In the genomic region with DNA sequence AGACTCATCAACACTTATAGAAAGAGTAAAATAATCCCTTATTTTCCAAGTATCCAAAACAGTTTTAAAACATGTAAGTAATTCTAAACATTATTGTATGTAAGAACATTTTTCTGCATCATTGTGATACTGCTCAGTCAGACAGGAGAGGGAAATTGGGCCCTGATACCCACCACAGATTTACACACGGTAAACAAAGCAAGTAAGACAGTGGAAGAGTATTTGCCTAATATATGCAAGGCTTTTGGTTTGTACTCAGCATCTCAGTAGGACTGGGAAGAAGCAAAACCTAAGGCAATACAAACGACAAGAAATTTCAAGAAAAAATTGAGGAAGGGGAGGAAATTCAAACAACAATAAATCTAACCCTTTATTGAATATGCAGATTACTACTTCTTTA, we compare ENCODE assay signal across 29 mouse cellular contexts.
DNase-seq lines count a peak whose midpoint lies in the region; ATAC-seq and TF ChIP-seq lines count a peak whose summit lies in the region.
"Had no signal": no experiment of that assay in that cellular context is flagged by ENCODE, and none has a peak within 500 bp of the region (broad histone marks: within the 10 kb centered on the region; RNA-seq: fewer than 3 reads in every experiment).

No protein-coding gene starts in this region.

- H3K27ac ChIP-seq in forebrain, embryonic 13.5 days = peak overlapping the region; percentile 48; the same call in 1 of the 2 replicates
- no peak overlapping the region for H3K27ac ChIP-seq in forebrain, embryonic 10.5 days
- peak overlapping the region; percentile 67 for H3K27ac ChIP-seq in forebrain, embryonic 16.5 days (ENCODE audit: low read length)
- H3K27ac ChIP-seq in forebrain, postnatal 0 days (ENCODE audit: low read depth, low read length) = no peak overlapping the region
- H3K27ac ChIP-seq: embryonic facial prominence, embryonic 10.5 days; embryonic facial prominence, embryonic 13.5 days; gastrocnemius, adult 2 months; heart, embryonic 15.5 days; hindbrain, embryonic 10.5 days; hindbrain, embryonic 13.5 days; intestine, embryonic 15.5 days had no signal

- no peak overlapping the region for H3K4me2 ChIP-seq in forebrain, embryonic 13.5 days
- H3K4me2 ChIP-seq in forebrain, embryonic 16.5 days (ENCODE audit: low read length) = no peak overlapping the region
- no peak overlapping the region for H3K4me2 ChIP-seq in forebrain, postnatal 0 days (ENCODE audit: low read depth)
- H3K4me2 ChIP-seq: embryonic facial prominence, embryonic 13.5 days; heart, embryonic 12.5 days; heart, embryonic 15.5 days; hindbrain, embryonic 13.5 days; intestine, embryonic 15.5 days had no signal

- no peaks in the 10 kb centered on the region for H3K9me3 ChIP-seq in forebrain, embryonic 13.5 days (replicated peaks)
- no peaks in the 10 kb centered on the region for H3K9me3 ChIP-seq in forebrain, embryonic 10.5 days
- H3K9me3 ChIP-seq in forebrain, embryonic 16.5 days (ENCODE audit: control insufficient read depth, low read length) = no peaks in the 10 kb centered on the region
- H3K9me3 ChIP-seq in forebrain, postnatal 0 days (ENCODE audit: low read length) = no peaks in the 10 kb centered on the region
- H3K9me3 ChIP-seq: embryonic facial prominence, embryonic 10.5 days; embryonic facial prominence, embryonic 13.5 days; heart, embryonic 12.5 days; heart, embryonic 15.5 days; hindbrain, embryonic 10.5 days; hindbrain, embryonic 13.5 days; intestine, embryonic 15.5 days had no signal

- DNase-seq in forebrain, embryonic 10.5 days (ENCODE audit: extremely low spot score, low spot score) = no peak
- DNase-seq in forebrain, postnatal 0 days = no peak
- DNase-seq in R1 (ENCODE audit: low read depth, low spot score) = peak; percentile 27
- DNase-seq in lung, postnatal 4 days = no peak
- DNase-seq in gastrocnemius, postnatal 4 days (ENCODE audit: low spot score in 2 of 2) = no peak
- DNase-seq: adrenal gland, postnatal 10 days; adrenal gland, postnatal 36 days; cerebellum, adult 11 months; cerebellum, adult 2 months; cerebellum, postnatal 10 days; cerebellum, postnatal 36 days; embryo, embryonic 11 days; gastrocnemius, adult 2 months; gastrocnemius, postnatal 14 days; heart, adult 18-20 months; heart, postnatal 10 days; heart, postnatal 36 days; kidney, adult 11 months had no signal

- peak; percentile 69 for ATAC-seq in forebrain, embryonic 13.5 days
- peak; percentile 73 for ATAC-seq in forebrain, embryonic 16.5 days
- no peak for ATAC-seq in forebrain, postnatal 0 days
- ATAC-seq: hindbrain, embryonic 16.5 days; intestine, embryonic 15.5 days had no signal

- no peak overlapping the region for H3K4me3 ChIP-seq in forebrain, embryonic 13.5 days
- H3K4me3 ChIP-seq in forebrain, embryonic 10.5 days = no peak overlapping the region
- no peak overlapping the region for H3K4me3 ChIP-seq in forebrain, embryonic 16.5 days (replicated peaks; ENCODE audit: low read length)
- no peak overlapping the region for H3K4me3 ChIP-seq in forebrain, postnatal 0 days (ENCODE audit: low read depth, low read length)
- H3K4me3 ChIP-seq: embryonic facial prominence, embryonic 10.5 days; embryonic facial prominence, embryonic 13.5 days; erythroblast, embryonic 14.5 days; gastrocnemius, adult 2 months; heart, embryonic 12.5 days; heart, embryonic 15.5 days; hindbrain, embryonic 10.5 days; hindbrain, embryonic 13.5 days; intestine, embryonic 15.5 days had no signal

- H3K9ac ChIP-seq in forebrain, embryonic 13.5 days = no peak overlapping the region
- H3K9ac ChIP-seq in forebrain, embryonic 16.5 days (replicated peaks; ENCODE audit: low read depth, low read length) = no peak overlapping the region
- H3K9ac ChIP-seq in forebrain, postnatal 0 days = no peak overlapping the region
- H3K9ac ChIP-seq: embryonic facial prominence, embryonic 13.5 days; heart, embryonic 12.5 days; heart, embryonic 15.5 days; hindbrain, embryonic 13.5 days; intestine, embryonic 15.5 days had no signal

- TF ChIP-seq CTCF in forebrain, postnatal 0 days (IDR thresholded peaks at IDR 0.05; ENCODE audit: low read depth) = no peak

- H3K27me3 ChIP-seq in forebrain, embryonic 13.5 days = no peaks in the 10 kb centered on the region
- H3K27me3 ChIP-seq in forebrain, embryonic 10.5 days (ENCODE audit: poor library complexity, severe bottlenecking) = no peaks in the 10 kb centered on the region
- H3K27me3 ChIP-seq in forebrain, embryonic 16.5 days (replicated peaks; ENCODE audit: control insufficient read depth, insufficient read depth, low read length) = no peaks in the 10 kb centered on the region
- H3K27me3 ChIP-seq in forebrain, postnatal 0 days (ENCODE audit: insufficient read depth, low read length) = no peaks in the 10 kb centered on the region
- H3K27me3 ChIP-seq: embryonic facial prominence, embryonic 13.5 days; heart, embryonic 12.5 days; heart, embryonic 15.5 days; hindbrain, embryonic 13.5 days; intestine, embryonic 15.5 days had no signal

- peaks cover 19% of the 10 kb centered on the region for H3K4me1 ChIP-seq in forebrain, embryonic 13.5 days
- H3K4me1 ChIP-seq in forebrain, embryonic 10.5 days = peaks cover 2% of the 10 kb centered on the region; the same call in 1 of the 2 replicates
- H3K4me1 ChIP-seq in forebrain, embryonic 16.5 days (replicated peaks; ENCODE audit: control insufficient read depth, insufficient read depth, low read length) = peaks cover 3% of the 10 kb centered on the region; the same call in 1 of the 2 replicates
- H3K4me1 ChIP-seq in forebrain, postnatal 0 days (ENCODE audit: insufficient read depth) = no peaks in the 10 kb centered on the region
- H3K4me1 ChIP-seq: embryonic facial prominence, embryonic 10.5 days; embryonic facial prominence, embryonic 13.5 days; heart, embryonic 12.5 days; intestine, embryonic 15.5 days had no signal

- H3K36me3 ChIP-seq in forebrain, embryonic 13.5 days (ENCODE audit: poor library complexity, severe bottlenecking) = no peaks in the 10 kb centered on the region
- H3K36me3 ChIP-seq in forebrain, embryonic 10.5 days (replicated peaks) = no peaks in the 10 kb centered on the region
- no peaks in the 10 kb centered on the region for H3K36me3 ChIP-seq in forebrain, embryonic 16.5 days (ENCODE audit: control insufficient read depth, insufficient read depth)
- H3K36me3 ChIP-seq in forebrain, postnatal 0 days (ENCODE audit: insufficient read depth) = no peaks in the 10 kb centered on the region
- H3K36me3 ChIP-seq: embryonic facial prominence, embryonic 10.5 days; embryonic facial prominence, embryonic 13.5 days; heart, embryonic 12.5 days; heart, embryonic 15.5 days; hindbrain, embryonic 10.5 days; hindbrain, embryonic 13.5 days; intestine, embryonic 15.5 days had no signal

- 27% methylated on average over 2 of the region's 2 CpGs for WGBS in forebrain, embryonic 13.5 days
- 44% methylated on average over 2 of the region's 2 CpGs for WGBS in forebrain, embryonic 10.5 days
- WGBS in forebrain, embryonic 16.5 days = 13% methylated on average over 2 of the region's 2 CpGs
- 19% methylated on average over 2 of the region's 2 CpGs for WGBS in forebrain, postnatal 0 days

Comparison
In these comparisons a context has a peak if more than half of its experiments do, and no peak if none do; other contexts are left out.
1. H3K27ac ChIP-seq: peak in forebrain, embryonic 13.5 days (single experiment) and forebrain, embryonic 16.5 days (single experiment); none in forebrain, embryonic 10.5 days (single experiment) and forebrain, postnatal 0 days (single experiment).